Mouse (Mus musculus) spleen, postnatal 36 days (tissue): Measurements from ENCODE around the gene Map2k3.

Experiments used
- DNase-seq, 2 experiments: peaks; one replicate each; pipeline ENCODE4 v3.0.0; 2022; ENCODE audit warnings: low spot score in 2 of 2, mixed read lengths in 1 of 2

Gene Map2k3

GRCm38 (mm10) chr11:60958948-60959347 lies 27.1 kb downstream of the Map2k3 start:
- no peak for DNase-seq

GRCm38 (mm10) chr11:60961176-60961575 lies 29.3 kb downstream of the Map2k3 start:
- DNase-seq = no peak

- no peak for DNase-seq
Observed at GRCm38 (mm10) chr11:60962709-60963108, 30.9 kb downstream of the Map2k3 start.

GRCm38 (mm10) chr11:60966974-60967373 lies 35.1 kb downstream of the Map2k3 start:
- DNase-seq = no peak

- no peak for DNase-seq
Observed at GRCm38 (mm10) chr11:60975097-60975496, 43.3 kb downstream of the Map2k3 start.

GRCm38 (mm10) chr11:60976234-60976633 lies 44.4 kb downstream of the Map2k3 start:
- no peak for DNase-seq

GRCm38 (mm10) chr11:60976742-60977141 lies 44.9 kb downstream of the Map2k3 start:
- DNase-seq = peak; percentile 7 to 8

- no peak for DNase-seq
Observed at GRCm38 (mm10) chr11:60977153-60977552, 45.3 kb downstream of the Map2k3 start.

GRCm38 (mm10) chr11:60978658-60979057 lies 46.8 kb downstream of the Map2k3 start:
- no peak for DNase-seq

- DNase-seq = no peak
Observed at GRCm38 (mm10) chr11:60979788-60980187, 48.0 kb downstream of the Map2k3 start.

GRCm38 (mm10) chr11:60981693-60982486 lies 50.1 kb downstream of the Map2k3 start:
- DNase-seq = no peak

- no peak for DNase-seq
Observed at GRCm38 (mm10) chr11:60984912-60985558, 53.2 kb downstream of the Map2k3 start.

GRCm38 (mm10) chr11:60990428-60990827 lies 58.6 kb downstream of the Map2k3 start:
- DNase-seq = no peak
